Mouse (Mus musculus) limb, embryonic 14.5 days (tissue): ENCODE measurements at regions not wholly inside any gene's neighbourhood (a gene's known extent, or its start where the extent isn't known, plus 50 kb on each side); places are given as distances from the start of the nearest gene placed in this dataset.

Source experiments
- ATAC-seq: fragments of 200-750 bp; cut with Nextera tagmentation; 2 replicates; pipeline ENCODE4 v1.8.0; 2017; ENCODE audit warnings: low read depth, moderate number of reproducible peaks, moderate TSS enrichment; ENCODE audit not compliant: low FRiP score
- DNase-seq: peaks from one replicate; pipeline ENCODE4 v3.0.0-alpha.2; 2015; ENCODE audit warnings: low spot score
- H3K27ac ChIP-seq: fragments of 300-500 bp; sonication (generic); replicated peaks from 2 replicates; pipeline ENCODE4 v1.5.1; 2014; ENCODE audit warnings: low read depth, mild to moderate bottlenecking, low read length, moderate library complexity, mixed read lengths
- H3K27me3 ChIP-seq: fragments of 300-500 bp; sonication (generic); 2 replicates; pipeline ENCODE4 v1.6.1; 2014; ENCODE audit warnings: low read length, mixed read lengths; ENCODE audit not compliant: control insufficient read depth, insufficient read depth
- H3K36me3 ChIP-seq: fragments of 300-500 bp; sonication (generic); 2 replicates; pipeline ENCODE4 v1.6.1; 2014; ENCODE audit warnings: mild to moderate bottlenecking, low read length, moderate library complexity, mixed read lengths; ENCODE audit not compliant: control insufficient read depth, insufficient read depth
- H3K4me1 ChIP-seq: fragments of 300-500 bp; sonication (generic); 2 replicates; pipeline ENCODE4 v1.6.1; 2014; ENCODE audit warnings: antibody characterized with exemption, low read length, mixed read lengths; ENCODE audit not compliant: control insufficient read depth, insufficient read depth
- H3K4me2 ChIP-seq: fragments of 300-500 bp; sonication (generic); replicated peaks from 2 replicates; pipeline ENCODE4 v1.6.1; 2014; ENCODE audit warnings: low read depth, mild to moderate bottlenecking, low read length, moderate library complexity; ENCODE audit not compliant: severe bottlenecking
- H3K4me3 ChIP-seq: fragments of 300-500 bp; sonication (generic); replicated peaks from 2 replicates; pipeline ENCODE4 v1.5.1; 2014; ENCODE audit warnings: low read length
- H3K9ac ChIP-seq: fragments of 300-500 bp; sonication (generic); 2 replicates; pipeline ENCODE4 v1.6.1; 2014; ENCODE audit warnings: mild to moderate bottlenecking, low read depth, low read length, moderate library complexity; ENCODE audit not compliant: severe bottlenecking
- H3K9me3 ChIP-seq: fragments of 300-500 bp; sonication (generic); 2 replicates; pipeline ENCODE4 v1.6.1; 2016; ENCODE audit warnings: low read length; ENCODE audit not compliant: control insufficient read depth
- POLR2A ChIP-seq: fragments of 200-500 bp; IDR thresholded peaks from 2 replicates; pipeline ENCODE4 v1.8.0; 2012; ENCODE audit warnings: inconsistent platforms, mild to moderate bottlenecking, moderate library complexity, borderline replicate concordance; ENCODE audit not compliant: insufficient read depth, insufficient read length; ENCODE audit errors: extremely low read depth
- WGBS: fragments of 180-500 bp; shearing (Covaris S2); extraction: QIAGEN DNeasy Blood & Tissue Kit; methylation state at CpG from one replicate; pipeline ENCODE4 v1.1.7; 2014; 5-methylcytosine and 5-hydroxymethylcytosine counted together

DNA sequence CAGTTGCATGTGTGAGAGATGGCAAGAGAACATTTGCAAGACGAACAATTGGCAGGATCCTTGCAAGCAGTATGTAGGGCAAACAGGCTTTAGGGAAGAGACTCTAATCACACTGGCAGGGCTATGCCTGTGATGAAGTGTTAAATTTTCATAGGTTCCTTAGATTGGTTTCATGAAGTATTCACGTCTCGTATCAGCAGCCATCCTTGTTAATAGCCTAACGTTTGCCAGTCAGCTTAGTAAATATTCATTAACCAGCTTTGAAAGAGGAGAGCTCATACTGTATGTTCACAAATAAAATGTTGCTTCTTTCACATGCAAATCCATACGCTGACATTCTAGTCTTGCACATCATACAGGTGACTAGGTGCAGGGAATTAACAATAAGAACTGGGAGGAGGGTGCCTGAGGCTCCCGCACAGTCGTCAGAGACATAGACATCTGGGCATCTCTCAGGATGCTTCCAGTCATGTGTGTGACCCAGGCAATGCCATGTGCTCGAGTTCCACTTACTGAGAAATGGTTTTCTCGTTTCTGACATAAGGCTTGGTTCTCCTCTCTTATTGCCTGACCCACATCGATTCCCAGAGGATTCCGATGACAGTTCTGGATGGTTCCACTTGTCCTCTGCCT is 257.7 kb downstream of the Map2k6 start:
- TF ChIP-seq POLR2A: no peak
- ATAC-seq (no peak), DNase-seq (no peak)
- no peaks in the 10 kb centered on the region for H3K9me3 ChIP-seq
- no peak overlapping the region for H3K4me2 ChIP-seq
- 77% methylated on average over 11 of the region's 11 CpGs for WGBS
- H3K36me3 ChIP-seq: no peaks in the 10 kb centered on the region
- H3K27ac ChIP-seq: no peak overlapping the region; the same call in 1 of the 2 replicates
- no peak overlapping the region for H3K9ac ChIP-seq
- peaks cover 9% of the 10 kb centered on the region; the same call in 1 of the 2 replicates for H3K4me1 ChIP-seq
- no peak overlapping the region for H3K4me3 ChIP-seq
- H3K27me3 ChIP-seq: no peaks in the 10 kb centered on the region

DNA sequence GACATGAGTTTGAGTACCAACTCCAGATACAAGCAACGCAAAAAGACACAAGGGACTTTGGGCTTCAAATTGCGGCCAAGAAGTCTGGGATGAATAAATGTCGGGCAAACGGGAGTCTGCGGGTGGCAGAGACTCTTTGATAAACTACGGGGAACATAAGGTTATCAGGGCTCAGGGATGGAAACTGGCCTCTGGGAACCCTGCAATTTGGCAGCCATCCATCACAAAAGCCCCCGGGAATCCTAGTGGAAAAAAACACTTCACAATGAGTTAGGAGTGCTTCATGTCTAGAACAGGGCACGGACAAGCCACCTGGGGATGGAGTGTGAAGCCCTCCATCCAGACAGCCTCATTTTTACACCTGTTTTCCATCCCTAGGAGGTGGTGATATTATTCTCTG is 258.9 kb downstream of the Map2k6 start:
- DNase-seq (no peak), ATAC-seq (no peak; the same call in 1 of the 2 replicates)
- TF ChIP-seq POLR2A: no peak
- H3K9ac ChIP-seq: no peak overlapping the region
- H3K9me3 ChIP-seq: no peaks in the 10 kb centered on the region
- H3K4me3 ChIP-seq: no peak overlapping the region
- H3K4me1 ChIP-seq: peaks cover 7% of the 10 kb centered on the region; the same call in 1 of the 2 replicates
- no peak overlapping the region; the same call in 1 of the 2 replicates for H3K4me2 ChIP-seq
- no peaks in the 10 kb centered on the region for H3K27me3 ChIP-seq
- WGBS: 41% methylated on average over 8 of the region's 8 CpGs
- H3K36me3 ChIP-seq: no peaks in the 10 kb centered on the region
- 0 out of 2 replicates have a peak overlapping the region, but pooled peaks have one; percentile 11 for H3K27ac ChIP-seq

- no peak overlapping the region for H3K4me2 ChIP-seq
- no peak overlapping the region for H3K27ac ChIP-seq
- H3K36me3 ChIP-seq: no peaks in the 10 kb centered on the region
- no peak for TF ChIP-seq POLR2A
- no peak overlapping the region for H3K9ac ChIP-seq
- 24% methylated on average over 12 of the region's 12 CpGs for WGBS
- peaks cover 11% of the 10 kb centered on the region for H3K4me1 ChIP-seq
- DNase-seq (peak; percentile 71), ATAC-seq (peak; percentile 67; the same call in 1 of the 2 replicates)
- H3K27me3 ChIP-seq: no peaks in the 10 kb centered on the region
- H3K9me3 ChIP-seq: no peaks in the 10 kb centered on the region
- no peak overlapping the region for H3K4me3 ChIP-seq
Measured at GRCm38 (mm10) chr11:110670626-110671508, 271.9 kb downstream of the Map2k6 start.

DNA sequence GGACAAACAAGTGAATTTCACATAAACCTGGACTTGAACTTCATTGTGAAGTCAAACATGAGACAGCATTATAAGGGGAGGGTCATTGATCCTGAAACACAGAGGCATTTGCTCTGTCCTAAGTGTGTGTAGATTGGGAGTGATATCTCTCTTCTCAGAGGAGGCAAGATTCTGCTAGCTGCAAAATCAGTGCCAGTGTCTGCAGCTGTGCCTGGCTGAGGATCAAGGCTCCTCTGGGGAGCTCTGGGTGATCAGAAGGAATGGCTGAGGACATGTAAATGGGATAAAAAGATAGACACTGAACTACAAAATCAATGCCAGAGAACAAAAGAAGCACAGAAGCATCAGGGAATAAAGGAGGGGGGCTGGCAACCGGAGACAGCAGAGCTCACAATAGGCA is 274.0 kb downstream of the Map2k6 start:
- DNase-seq (no peak), ATAC-seq (no peak)
- H3K36me3 ChIP-seq: no peaks in the 10 kb centered on the region
- 67% methylated on average over 1 of the region's 1 CpGs for WGBS
- H3K4me2 ChIP-seq: no peak overlapping the region
- H3K27me3 ChIP-seq: no peaks in the 10 kb centered on the region
- H3K27ac ChIP-seq: no peak overlapping the region
- peaks cover 8% of the 10 kb centered on the region for H3K4me1 ChIP-seq
- TF ChIP-seq POLR2A: no peak
- H3K4me3 ChIP-seq: no peak overlapping the region
- no peak overlapping the region for H3K9ac ChIP-seq
- H3K9me3 ChIP-seq: no peaks in the 10 kb centered on the region

DNA sequence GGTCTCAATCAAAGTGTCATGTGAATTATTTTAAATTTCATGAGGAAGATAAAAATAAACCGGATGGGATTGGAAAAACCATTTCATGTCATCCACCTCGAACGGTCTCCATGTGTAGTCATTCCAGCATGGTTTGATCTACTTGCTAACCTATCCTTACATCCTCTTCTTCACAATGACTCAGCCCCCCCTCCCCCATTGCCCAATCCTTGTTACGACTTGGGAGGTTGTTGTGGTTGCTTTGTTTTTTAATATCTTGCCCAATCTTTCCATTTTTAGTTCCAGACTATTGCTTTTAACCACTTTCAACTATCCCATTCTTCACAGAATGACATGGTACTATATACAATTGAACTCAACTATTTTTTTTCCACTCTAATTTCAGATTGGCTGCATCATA is 275.0 kb upstream of the Kcnj16 start:
- 86% methylated on average over 4 of the region's 4 CpGs for WGBS

More for the DNA sequence above, 275.0 kb upstream of the Kcnj16 start:
- H3K4me2 ChIP-seq: no peak overlapping the region
- H3K9ac ChIP-seq: no peak overlapping the region
- no peaks in the 10 kb centered on the region for H3K27me3 ChIP-seq
- H3K36me3 ChIP-seq: no peaks in the 10 kb centered on the region
- H3K27ac ChIP-seq: no peak overlapping the region
- DNase-seq (no peak), ATAC-seq (no peak)
- H3K4me1 ChIP-seq: no peaks in the 10 kb centered on the region
- no peak overlapping the region for H3K4me3 ChIP-seq
- no peaks in the 10 kb centered on the region for H3K9me3 ChIP-seq
- TF ChIP-seq POLR2A: no peak
